Mouse (Mus musculus): ENCODE measurements around the gene Trpv4. TPM values are rescaled to one million over a fixed set of nuclear protein-coding genes. Genes with fewer than 3 reads are reported as not detected.
A peak's percentile ranks its signal among the peaks of the same experiment; 100 is the strongest.

The Trpv4 gene
- total and polyA plus RNA-seq, 2 experiments from 2014 or later = 0.88 to 3.4 TPM

- Histone ChIP-seq H3K27me3 (ENCODE audit: insufficient read depth, low read length) (no peaks in the 10 kb centered on the region), H3K36me3 (ENCODE audit: insufficient read depth, low read length) (0 out of 2 replicates have a peak, but pooled peaks cover 3% of the 10 kb centered on the region), H3K4me1 (ENCODE audit: insufficient read depth, low read length) (peaks cover 42% of the 10 kb centered on the region), H3K9ac (replicated peaks; ENCODE audit: low read length, poor library complexity, severe bottlenecking) (0 out of 2 replicates have a peak overlapping the region, but pooled peaks have one; percentile 19), H3K9me3 (ENCODE audit: low read length) (no peaks in the 10 kb centered on the region), H3K4me3 (ENCODE audit: low read depth, low read length) (no peak overlapping the region), H3K27ac (ENCODE audit: low read depth, low read length) (no peak overlapping the region), H3K4me2 (ENCODE audit: low read depth, low read length, poor library complexity, severe bottlenecking) (no peak overlapping the region)
- ATAC-seq (ENCODE audit: low FRiP score) = no peak
- WGBS = 69% methylated on average over 12 of the region's 12 CpGs
- DNase-seq (ENCODE audit: low spot score) = no peak
- no peak for TF ChIP-seq CTCF (IDR thresholded peaks at IDR 0.05)
These were observed 84.1 kb downstream of the Trpv4 start for GRCm38 (mm10) chr5:114573920-114574628.

DNA sequence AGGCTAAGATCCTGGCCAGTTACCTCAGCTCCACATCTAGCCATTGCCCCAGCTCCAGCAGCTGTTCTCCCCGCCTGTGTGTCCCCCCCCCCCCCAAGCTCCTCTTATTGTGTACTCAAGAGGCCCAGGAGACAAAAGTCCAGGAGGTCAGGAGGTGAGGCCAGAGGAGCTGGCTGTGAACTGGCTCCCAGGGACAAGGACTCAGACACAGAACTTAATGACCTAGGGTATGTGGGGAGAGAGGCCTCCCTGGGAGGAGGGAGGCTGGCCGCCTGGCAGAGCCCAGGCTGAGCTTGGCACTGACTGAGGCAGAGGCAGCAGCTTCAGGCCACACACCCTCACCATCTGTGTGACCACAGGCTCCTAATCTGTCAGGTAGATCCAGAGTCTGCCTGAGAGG lies 85.2 kb downstream of the Trpv4 start:
- H3K9ac ChIP-seq (replicated peaks; ENCODE audit: low read length, poor library complexity, severe bottlenecking) = peak overlapping the region; percentile 19; the same call in 1 of the 2 replicates

More for the DNA sequence above, 85.2 kb downstream of the Trpv4 start:
- Histone ChIP-seq H3K27me3 (ENCODE audit: insufficient read depth, low read length) (no peaks in the 10 kb centered on the region), H3K36me3 (ENCODE audit: insufficient read depth, low read length) (0 out of 2 replicates have a peak, but pooled peaks cover 3% of the 10 kb centered on the region), H3K27ac (ENCODE audit: low read depth, low read length) (no peak overlapping the region), H3K9me3 (ENCODE audit: low read length) (no peaks in the 10 kb centered on the region), H3K4me3 (ENCODE audit: low read depth, low read length) (no peak overlapping the region), H3K4me2 (ENCODE audit: low read depth, low read length, poor library complexity, severe bottlenecking) (0 out of 2 replicates have a peak overlapping the region, but pooled peaks have one; percentile 87), H3K4me1 (ENCODE audit: insufficient read depth, low read length) (peaks cover 43% of the 10 kb centered on the region)
- no peak for TF ChIP-seq CTCF (IDR thresholded peaks at IDR 0.05)
- ATAC-seq (ENCODE audit: low FRiP score) (no peak), DNase-seq (ENCODE audit: low spot score) (no peak)
- WGBS = 31% methylated on average over 2 of the region's 2 CpGs

Other genes with a start within 250 kb of the Trpv4 start
- 28.8 and 39.9 TPM in 2 replicates for gene Mmab, start 214.4 kb downstream of the Trpv4 start, total RNA-seq (2014; rRNA removed)
- 38.6 and 39.0 TPM in 2 replicates for gene Mmab, start 214.4 kb downstream of the Trpv4 start, polyA plus RNA-seq (2015; fragmentation: Nextera tagmentation; extraction: Ambion mirVana)
- 113 and 115 TPM in 2 replicates for gene Mvk, start 214.2 kb downstream of the Trpv4 start, total RNA-seq (2014; rRNA removed)
- gene Mvk, start 214.2 kb downstream of the Trpv4 start, polyA plus RNA-seq (2015; fragmentation: Nextera tagmentation; extraction: Ambion mirVana) = 70.6 and 73.0 TPM in 2 replicates
- gene Fam222a, start 90.4 kb downstream of the Trpv4 start, total RNA-seq (2014; rRNA removed) = 5.6 and 10.4 TPM in 2 replicates
- 3.5 and 4.2 TPM in 2 replicates for gene Fam222a, start 90.4 kb downstream of the Trpv4 start, polyA plus RNA-seq (2015; fragmentation: Nextera tagmentation; extraction: Ambion mirVana)
- gene Gltp, start 32.6 kb upstream of the Trpv4 start, total RNA-seq (2014; rRNA removed) = 27.0 and 42.1 TPM in 2 replicates
- gene Gltp, start 32.6 kb upstream of the Trpv4 start, polyA plus RNA-seq (2015; fragmentation: Nextera tagmentation; extraction: Ambion mirVana) = 32.6 and 35.3 TPM in 2 replicates
- 10.9 and 11.2 TPM in 2 replicates for gene Tchp, start 49.3 kb upstream of the Trpv4 start, total RNA-seq (2014; rRNA removed)
- gene Tchp, start 49.3 kb upstream of the Trpv4 start, polyA plus RNA-seq (2015; fragmentation: Nextera tagmentation; extraction: Ambion mirVana) = 12.6 and 14.4 TPM in 2 replicates
- gene Ankrd13a, start 116.3 kb upstream of the Trpv4 start, total RNA-seq (2014; rRNA removed) = 39.3 and 47.3 TPM in 2 replicates
- 22.4 and 24.9 TPM in 2 replicates for gene Ankrd13a, start 116.3 kb upstream of the Trpv4 start, polyA plus RNA-seq (2015; fragmentation: Nextera tagmentation; extraction: Ambion mirVana)
- gene Git2, start 117.1 kb upstream of the Trpv4 start, total RNA-seq (2014; rRNA removed) = 41.8 and 45.1 TPM in 2 replicates
- 25.5 and 33.8 TPM in 2 replicates for gene Git2, start 117.1 kb upstream of the Trpv4 start, polyA plus RNA-seq (2015; fragmentation: Nextera tagmentation; extraction: Ambion mirVana)
- 299 and 345 TPM in 2 replicates for gene 1500011B03Rik, start 165.0 kb upstream of the Trpv4 start, total RNA-seq (2014; rRNA removed)
- gene 1500011B03Rik, start 165.0 kb upstream of the Trpv4 start, polyA plus RNA-seq (2015; fragmentation: Nextera tagmentation; extraction: Ambion mirVana) = 372 and 393 TPM in 2 replicates
- not detected in 2 replicates for gene 4930519G04Rik, start 195.2 kb upstream of the Trpv4 start, total RNA-seq (2014; rRNA removed)
- not detected in 2 replicates for gene 4930519G04Rik, start 195.2 kb upstream of the Trpv4 start, polyA plus RNA-seq (2015; fragmentation: Nextera tagmentation; extraction: Ambion mirVana)
- 5.8 and 6.7 TPM in 2 replicates for gene Gm9936, start 200.3 kb upstream of the Trpv4 start, total RNA-seq (2014; rRNA removed)
- 3.1 and 3.3 TPM in 2 replicates for gene Gm9936, start 200.3 kb upstream of the Trpv4 start, polyA plus RNA-seq (2015; fragmentation: Nextera tagmentation; extraction: Ambion mirVana)
- gene Oasl2, start 238.5 kb upstream of the Trpv4 start, total RNA-seq (2014; rRNA removed) = 1.8 and 6.3 TPM in 2 replicates
- 3.9 and 5.1 TPM in 2 replicates for gene Oasl2, start 238.5 kb upstream of the Trpv4 start, polyA plus RNA-seq (2015; fragmentation: Nextera tagmentation; extraction: Ambion mirVana)